Mouse (Mus musculus) layer of hippocampus, adult 8-10 months (tissue): ENCODE measurements around the gene F5. TPM values are rescaled to one million over a fixed set of nuclear protein-coding genes. Genes with fewer than 3 reads are reported as not detected.

Experiments used
- DNase-seq, 2 experiments: peaks; one replicate each; pipeline ENCODE4 v3.0.0; 2022; ENCODE audit warnings: low spot score in 2 of 2
- total RNA-seq, 4 experiments: library from RNA; stranded (reverse); gene quantifications; 2 replicates each; pipeline ENCODE4 v1.2.4; 2022

The F5 gene
- total RNA-seq, 4 experiments from 2014 or later, result 0.26 to 1.8 (median 0.95) TPM

DNA sequence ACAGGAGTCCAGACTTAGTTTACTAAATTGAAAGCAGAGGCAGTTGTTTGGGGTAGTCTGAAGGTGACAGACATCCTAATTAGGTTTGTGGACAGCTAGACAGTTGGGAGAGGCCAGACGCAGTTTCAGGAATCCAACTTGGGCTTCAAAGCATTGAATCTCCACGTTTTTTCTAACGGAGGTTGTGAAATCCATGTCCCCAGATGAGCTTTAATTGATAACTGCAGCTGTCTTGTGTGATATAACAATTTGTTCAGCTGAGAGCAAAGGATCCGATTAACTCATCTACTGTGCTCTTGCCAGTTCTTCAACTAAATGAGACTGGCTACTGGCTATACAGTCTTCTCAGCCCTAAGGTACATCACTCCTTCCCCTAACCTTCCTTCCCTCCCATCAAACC, 6.9 kb downstream of the F5 start:
- DNase-seq, result no peak

DNA sequence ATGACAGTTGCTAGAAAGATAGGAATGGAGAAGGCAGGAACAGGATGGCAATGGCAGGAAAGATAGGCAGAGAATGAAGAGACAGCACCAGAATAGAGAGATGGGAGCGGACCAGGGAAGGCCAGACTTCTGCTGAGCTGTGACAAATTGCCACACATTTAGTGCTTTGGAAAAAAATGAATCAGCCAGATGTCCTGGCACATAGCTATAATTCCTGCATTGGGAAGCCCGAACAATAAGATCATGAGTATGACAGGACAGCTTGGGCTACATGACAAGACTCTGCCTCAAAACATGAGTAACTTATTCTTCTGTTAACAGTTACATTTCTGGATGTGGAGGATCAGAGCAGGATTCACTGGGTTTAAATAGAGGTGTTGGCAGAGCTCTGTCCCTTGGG, 8.1 kb downstream of the F5 start:
- no peak for DNase-seq

DNA sequence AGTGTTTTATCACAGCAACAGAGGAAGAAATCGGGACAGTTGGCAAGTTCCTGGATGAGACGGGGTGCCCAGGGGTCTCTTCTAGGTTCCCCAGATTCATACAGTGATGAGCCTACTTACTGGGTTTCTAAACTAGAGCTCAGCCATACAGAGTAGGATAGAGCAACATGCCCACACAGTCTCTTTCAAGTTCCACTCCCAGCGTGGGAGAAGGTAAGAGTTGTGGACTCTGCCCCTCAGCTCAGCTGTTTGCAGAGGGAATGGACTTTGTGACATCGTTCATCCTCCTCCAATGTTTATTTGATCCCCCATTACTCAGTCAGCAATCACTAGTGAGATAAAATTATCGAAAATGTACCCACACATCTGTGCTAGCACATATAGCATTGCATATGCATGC, 11.1 kb downstream of the F5 start:
- DNase-seq, result no peak

DNA sequence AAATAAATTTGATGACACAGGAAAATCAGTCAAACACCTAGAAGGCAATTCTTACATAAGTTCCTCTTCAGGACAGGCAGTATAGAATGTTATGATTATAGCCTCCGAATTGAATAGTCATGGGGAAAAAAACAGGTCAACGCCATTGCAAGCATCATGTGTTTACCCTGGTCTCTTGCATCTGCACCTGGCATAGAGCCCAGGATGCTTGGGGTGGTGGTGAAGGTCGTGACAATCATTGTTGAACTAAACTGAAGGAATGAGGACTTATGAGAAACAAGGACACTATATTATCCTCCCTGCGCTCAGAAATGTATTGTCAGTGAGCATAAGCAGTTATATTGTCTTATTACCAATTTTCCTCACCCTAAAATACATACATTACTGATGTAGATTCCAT, 17.2 kb downstream of the F5 start:
- no peak for DNase-seq

DNA sequence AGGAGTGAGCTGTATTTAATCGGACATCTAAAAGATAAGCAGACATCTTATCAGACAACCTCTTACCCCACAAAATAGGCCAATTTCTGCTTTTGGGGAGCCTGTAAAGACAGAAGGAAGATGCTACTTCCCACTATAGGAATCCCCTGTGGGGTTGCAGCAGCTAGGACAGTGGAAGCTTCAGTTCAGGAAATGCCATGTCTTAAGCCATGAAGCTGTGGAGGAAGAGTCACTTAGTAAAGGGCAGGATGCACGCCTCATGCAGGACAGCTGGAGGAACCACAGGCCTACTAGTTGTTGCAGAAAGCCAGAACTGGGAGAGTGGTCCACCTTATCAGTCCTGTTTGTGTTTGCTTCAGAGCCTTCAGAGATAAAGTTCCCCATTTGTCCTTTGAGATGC, 18.8 kb downstream of the F5 start:
- DNase-seq, result no peak

DNA sequence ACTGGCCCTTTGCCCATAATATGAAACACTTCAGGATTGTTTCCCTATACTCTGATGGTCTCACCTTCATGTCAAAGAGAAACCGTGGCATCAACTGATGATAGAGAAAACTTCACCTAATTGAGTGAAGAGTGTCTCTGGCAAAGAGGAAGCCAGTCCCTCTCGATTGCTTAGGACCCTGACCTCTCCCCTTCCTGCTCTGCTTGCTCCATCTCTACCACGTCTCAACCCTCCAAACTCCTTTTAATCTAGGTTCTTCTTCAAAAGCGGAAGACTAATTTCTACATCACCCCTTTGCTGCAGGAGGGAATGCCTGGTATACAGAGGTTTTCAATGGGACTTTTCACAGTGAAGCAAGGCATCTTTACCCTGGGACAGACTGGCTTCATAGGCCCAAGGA, 21.5 kb downstream of the F5 start:
- no peak for DNase-seq

DNA sequence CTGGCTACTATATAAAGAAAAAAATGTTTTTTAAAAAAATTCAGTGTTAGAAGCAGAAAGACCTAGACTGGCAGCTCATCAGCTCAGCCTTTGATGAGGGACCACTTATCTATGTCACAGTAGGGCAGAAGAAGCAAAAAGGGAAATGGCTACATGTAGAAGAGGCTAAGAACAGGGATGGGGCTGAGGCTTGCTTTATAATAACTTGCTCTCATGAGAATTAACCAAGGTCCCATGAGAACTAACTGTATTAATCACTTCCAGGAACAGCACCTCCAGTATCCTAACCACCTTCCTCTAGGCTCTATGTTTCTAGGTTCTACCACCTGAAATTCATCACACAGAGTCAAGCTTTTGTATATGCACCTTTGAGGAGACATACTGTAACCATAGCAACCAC, 25.2 kb downstream of the F5 start:
- DNase-seq, result no peak

DNA sequence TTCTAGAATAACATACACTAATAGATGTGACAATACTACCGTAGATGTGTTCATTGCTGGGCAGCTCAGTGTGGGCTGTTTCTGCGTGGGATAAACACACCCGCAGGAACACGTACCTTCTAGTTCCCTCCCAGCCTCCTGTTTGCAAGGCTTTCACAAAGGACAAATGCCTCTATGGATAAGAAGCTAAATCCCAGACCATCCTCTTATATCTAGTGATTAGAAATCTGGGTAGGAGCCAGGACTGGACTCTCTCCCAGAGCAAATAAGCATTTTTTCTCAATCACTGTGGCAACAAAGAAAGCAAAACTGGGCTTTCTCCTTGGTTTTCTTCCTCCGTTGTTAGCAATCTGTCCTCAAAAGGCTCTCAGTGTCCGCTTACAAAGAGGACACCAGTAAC, 26.8 kb downstream of the F5 start:
- no peak for DNase-seq

DNA sequence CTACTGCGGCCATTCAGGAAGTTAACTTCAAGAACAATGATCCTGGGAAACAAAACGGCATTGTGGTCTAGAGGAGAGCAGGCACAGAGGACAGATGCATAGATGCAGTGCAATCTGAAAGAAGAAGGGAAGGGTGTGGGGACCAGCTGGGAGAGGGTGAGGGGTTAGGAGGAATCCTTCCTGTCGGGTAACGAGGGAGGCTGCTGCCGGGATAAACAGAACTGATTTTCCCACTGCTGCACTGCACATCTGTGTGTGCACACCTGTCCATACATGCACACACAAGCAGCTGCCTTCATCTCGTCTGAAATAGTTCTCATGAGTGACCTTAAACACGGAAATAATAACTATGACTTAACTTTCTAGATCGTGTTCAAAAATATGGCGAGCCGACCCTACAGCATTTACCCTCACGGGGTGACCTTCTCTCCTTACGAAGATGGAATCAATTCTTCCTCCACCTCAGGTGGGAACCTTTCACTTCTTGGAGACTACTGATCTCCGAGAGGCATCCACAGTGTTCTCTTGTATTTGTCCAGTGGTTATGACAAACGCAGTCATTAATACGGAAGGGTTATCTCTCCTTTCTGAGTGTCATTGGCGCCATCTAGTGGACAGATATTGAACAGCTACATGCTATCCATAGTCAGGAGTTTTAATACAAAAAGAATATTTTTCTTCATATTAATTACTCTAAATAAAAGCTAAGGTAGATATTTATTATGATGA, 32.7 kb downstream of the F5 start:
- peak; percentile 34 to 60 for DNase-seq

DNA sequence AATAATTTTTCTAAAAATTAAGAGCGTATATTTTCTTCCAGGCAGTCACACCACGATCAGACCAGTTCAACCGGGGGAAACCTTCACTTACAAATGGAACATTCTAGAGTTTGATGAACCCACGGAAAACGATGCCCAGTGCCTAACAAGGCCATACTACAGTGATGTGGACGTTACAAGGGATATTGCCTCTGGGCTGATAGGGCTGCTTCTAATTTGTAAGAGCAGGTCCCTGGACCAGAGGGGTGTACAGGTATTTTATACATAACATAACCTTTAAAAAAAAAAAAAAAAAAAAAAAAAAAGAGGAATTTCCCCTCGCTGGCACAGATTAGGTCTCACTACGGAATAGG, 33.2 kb downstream of the F5 start:
- no peak for DNase-seq

DNA sequence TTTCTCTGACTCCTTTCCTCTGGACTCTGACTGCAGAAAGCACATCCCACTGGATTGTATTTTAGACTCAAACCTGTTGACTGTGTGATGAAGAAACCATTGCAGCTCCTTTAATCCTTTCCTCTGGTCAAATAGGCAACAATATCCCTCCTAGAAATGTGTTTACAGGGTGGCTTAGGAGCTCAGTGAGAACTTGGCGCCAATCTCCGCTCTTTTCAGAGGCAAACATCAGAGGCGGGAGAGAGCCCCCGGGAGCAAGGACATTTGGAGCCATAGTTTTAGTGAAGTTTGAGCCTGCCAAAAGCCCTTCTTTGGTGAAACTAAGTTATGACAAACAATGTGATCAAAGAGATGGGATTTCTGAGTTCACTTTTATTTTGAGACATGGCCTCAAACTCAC, 33.7 kb downstream of the F5 start:
- DNase-seq, result no peak

DNA sequence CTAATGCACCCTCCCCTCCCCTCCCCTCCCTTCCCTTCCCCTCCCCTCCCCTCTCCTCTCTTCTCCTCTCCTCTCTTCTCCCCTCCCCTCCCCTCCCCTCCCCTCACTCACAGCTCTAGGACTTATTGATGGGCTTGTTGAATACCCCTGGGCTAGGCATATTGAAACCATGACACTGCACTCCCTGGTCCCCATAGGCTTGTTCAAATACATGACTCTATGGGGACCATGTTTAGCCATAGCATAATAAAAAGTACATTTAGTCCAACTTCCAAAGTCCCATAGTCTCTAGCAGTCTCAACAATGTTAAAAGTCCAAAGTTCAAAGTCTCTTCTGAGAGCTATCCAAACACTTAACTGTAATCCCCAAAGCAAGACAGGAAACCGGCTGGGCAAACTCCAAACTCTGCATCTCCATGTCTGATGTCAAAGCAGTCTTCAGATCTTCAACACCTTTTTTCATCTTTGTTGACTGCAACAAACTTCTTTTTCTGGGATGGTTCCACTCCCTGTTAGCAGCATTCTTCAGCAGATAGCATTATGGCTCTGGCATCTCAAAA, 35.4 kb downstream of the F5 start:
- no peak for DNase-seq

DNA sequence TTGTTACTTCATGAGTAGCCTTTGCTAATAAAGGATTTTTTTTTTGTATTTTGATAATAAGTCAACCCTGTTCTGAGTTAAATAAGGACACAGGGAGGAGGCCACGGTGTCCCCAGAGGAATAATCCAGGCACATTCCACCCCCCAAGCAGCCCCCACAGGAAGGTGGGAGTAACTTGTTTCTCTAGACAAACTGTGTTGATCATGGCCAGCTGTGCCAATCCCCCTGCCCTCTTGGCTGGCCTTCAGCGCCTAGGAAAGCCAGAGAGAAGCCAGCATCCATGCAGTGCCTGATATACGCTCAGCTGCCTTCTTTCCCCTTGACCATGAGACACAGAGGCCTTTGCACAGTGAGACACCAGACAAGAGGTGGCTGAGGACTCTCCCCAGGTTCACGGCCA, 47.9 kb downstream of the F5 start:
- DNase-seq, result no peak

DNA sequence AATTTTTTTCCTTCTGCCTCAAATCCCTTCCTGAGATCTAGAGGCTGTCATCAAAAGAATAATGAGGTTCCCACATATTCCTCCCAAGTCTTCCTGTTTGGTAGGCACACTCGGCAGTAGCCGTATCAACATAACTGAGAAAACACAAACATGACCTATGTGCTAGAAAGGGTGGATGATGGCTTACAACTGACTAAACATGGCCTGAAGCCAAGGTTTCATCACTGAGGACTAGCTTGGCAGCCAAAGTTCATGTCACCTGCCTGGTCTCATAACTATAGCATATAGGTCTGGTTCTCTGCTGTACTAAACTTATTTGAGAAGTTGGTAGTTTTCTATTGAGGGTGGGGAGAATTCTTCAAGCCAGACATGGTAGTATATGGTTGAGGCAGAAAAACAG, 56.8 kb downstream of the F5 start:
- no peak for DNase-seq

DNA sequence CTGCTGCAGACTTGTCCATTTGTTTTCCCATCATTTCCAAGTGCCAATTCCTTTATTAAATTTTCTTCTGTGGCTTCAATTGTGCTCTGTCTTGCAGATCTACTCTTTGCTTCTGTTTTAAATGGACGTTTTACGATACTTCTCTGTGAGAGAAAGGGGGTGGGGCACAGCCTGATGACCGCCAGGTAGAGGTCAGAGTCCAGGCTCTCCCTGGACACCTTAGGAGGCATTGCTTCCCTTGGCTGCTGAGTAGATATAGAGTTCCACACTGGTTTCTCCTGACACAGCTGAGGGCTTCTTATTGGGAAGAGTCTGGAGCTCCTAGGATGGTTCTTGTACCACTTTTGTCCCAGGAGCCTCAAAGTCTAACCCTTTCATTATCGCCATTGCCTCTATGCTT, 59.3 kb downstream of the F5 start:
- DNase-seq, result no peak

DNA sequence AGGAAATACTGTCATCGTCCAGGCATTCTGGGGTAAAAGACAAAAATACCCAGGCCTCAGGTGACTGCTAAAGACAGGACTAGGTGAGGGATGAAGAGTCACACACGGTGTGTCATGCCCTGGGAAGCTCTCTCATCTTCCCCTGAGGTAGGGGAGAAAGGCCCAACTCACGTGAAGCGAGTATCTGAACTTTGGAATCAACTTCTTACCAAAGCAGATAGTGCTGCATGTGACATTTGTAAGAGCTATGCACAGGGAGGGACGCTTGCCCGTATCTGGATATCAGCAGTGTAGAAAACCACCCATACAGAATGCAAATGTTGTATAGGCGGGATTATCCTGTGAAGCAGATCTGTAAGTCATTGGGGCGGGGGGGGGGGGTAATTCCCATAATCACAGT, 61.0 kb downstream of the F5 start:
- DNase-seq, result no peak

DNA sequence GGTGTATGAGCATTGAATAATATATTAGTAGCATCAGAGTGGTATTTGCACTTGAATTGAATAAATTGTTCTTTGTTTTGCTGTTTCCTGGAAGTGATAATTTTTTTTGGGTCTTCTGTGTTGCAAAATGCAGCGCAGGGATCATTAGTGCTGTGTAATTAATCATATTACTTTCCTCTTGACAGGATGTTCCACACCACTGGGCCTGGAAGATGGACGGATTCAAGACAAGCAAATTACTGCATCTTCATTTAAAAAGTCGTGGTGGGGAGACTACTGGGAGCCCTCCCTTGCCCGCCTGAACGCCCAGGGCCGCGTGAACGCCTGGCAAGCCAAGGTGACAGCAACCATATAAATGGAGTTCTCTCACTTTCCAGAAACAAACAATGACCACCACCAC, 62.6 kb downstream of the F5 start:
- no peak for DNase-seq

DNA sequence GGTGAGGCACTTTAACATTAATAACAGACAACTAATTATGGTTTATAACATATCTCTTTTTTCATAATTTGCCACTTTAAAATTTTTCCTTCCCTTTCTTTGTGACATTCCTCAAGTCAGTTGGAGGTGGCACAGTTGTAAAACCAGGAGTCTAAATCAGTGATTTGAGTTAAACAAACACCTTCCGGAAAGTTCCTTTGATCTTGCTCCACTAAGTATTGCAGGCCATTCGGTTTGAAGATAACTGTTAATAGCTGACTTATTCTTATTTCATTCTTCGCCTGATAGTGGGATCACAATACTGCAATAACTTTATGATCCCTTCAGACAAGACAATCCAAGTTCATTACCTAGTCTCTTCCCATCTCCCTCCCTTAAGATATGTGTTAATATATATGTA, 63.5 kb downstream of the F5 start:
- no peak for DNase-seq

DNA sequence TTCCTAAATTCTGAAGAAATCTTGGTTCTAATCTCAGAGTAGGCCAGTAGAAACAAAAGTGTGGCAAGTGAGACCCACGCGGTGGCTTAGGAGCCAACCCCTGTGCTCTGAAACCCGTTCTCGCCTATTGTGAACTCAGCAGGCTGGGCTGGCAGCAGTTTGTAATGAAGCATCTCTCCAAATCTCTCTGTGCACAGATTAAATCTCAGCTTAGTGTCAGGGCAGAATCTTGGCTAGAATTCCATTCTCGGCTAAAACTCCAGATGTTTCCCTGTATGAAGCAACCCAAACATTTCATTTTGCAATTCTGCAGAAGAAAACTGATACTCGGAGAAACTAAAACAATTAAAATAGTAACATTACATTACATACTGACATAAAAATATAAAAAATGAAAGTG, 63.9 kb downstream of the F5 start:
- no peak for DNase-seq

DNA sequence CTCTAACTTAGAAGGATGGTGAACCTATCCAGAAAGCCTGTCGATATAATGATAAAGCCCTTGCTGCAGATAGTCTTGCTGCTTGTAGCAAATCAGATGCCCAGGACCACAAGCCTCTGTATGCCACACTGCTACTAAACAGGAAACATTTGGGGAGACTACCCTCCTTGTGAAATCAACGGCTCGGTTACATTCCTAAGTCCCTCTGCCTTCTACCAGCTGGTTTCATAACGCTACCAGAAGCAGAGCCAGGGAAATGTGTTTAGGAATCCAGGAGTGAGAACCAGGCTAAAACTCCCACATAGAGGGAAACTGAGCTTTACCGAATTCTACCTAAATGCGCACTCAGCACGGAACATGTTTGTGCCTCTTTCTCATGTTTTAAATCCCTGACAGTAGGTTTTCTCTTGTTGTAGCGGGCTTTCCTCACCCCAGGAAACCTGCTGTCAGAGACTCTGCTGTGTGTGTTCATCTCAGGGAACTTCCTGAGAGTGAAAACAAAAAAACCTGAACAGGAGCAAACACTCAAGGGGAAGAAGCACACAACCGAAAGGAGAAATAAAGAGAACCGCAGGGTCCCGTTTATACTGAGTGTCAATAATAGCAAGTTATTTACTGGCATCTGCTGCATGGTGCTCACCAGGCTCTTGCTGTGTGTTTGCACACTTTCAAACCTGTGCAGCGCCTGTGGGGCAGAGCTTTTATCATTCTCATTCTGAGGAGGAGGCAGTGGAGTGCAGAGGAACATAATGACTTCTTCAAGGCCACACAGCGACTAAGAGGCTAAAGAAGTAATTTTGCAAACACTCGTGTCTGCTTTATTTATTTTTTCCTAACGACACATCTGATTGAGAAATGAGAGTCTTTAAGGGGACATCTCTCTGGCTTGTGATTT, 66.4 kb downstream of the F5 start:
- DNase-seq, result peak in 1 of 2 experiments; percentile 11

DNA sequence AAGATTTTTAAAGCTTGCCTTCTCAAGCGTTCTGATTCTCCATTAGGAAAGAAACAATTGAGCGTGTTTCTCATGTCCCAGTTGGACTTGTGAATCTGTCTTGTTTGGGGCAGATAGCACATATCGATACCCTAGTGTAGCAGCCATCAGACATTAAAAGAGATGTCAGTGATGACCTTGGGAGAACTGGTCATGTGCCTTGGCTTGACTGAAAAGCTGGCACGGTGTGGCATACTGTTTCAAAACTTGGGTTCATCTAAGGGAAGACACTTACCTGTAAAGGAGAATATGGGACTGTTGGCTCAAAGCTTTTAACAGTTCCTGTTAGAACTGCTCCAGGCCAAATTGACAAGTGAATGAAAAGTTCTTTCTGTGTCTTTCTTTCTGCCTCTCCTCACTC, 68.6 kb downstream of the F5 start:
- DNase-seq, result no peak

DNA sequence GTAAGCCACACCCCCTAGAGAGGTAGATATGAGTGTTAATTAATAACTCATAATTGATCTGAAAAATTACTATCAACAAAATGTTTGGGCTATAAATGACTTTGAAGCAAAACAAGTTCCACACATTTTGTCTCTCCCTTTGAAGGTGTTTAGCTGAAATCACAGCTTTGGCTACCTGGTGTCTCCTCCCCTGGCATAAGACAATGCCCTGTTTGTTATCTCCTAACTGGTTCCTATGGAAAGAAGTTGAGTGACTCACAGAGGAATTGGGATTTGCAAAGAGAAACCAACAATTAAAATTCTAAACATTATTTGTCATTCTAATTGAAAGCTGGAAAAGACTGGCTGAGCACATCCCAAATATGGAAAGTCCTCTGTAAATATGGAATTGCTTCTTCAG, 71.5 kb downstream of the F5 start:
- no peak for DNase-seq
